Mouse (Mus musculus): Measurements from ENCODE around the gene 2310002L09Rik. TPM values are rescaled to one million over a fixed set of nuclear protein-coding genes. Genes with fewer than 3 reads are reported as not detected.
"Not testable (repeated sequence)": the region's sequence is repeated elsewhere in the genome, so short reads cannot be mapped to it uniquely, and the experiment has no call there.

2310002L09Rik gene
- polyA plus RNA-seq (2015; fragmentation: Nextera tagmentation; extraction: Ambion mirVana): not detected in 2 replicates

GRCm38 (mm10) chr4:73950375-73950896, at the start of gene 2310002L09Rik:
2310002L09Rik (minus strand) TSS chr4:73950846.
- no peak within 1 kb of the TSS for H3K27ac ChIP-seq (ENCODE audit: low read length)
- ATAC-seq: no peak
- H3K9me3 ChIP-seq (replicated peaks; ENCODE audit: control insufficient read depth, low read length, poor library complexity, severe bottlenecking): no peaks in the 10 kb centered on the region
- H3K9ac ChIP-seq (ENCODE audit: low read depth, low read length): no peak within 1 kb of the TSS
- no peaks in the 10 kb centered on the region for H3K36me3 ChIP-seq (ENCODE audit: control insufficient read depth, insufficient read depth, low read length)
- H3K4me2 ChIP-seq (ENCODE audit: low read length): no peak within 1 kb of the TSS
- no peaks in the 10 kb centered on the region for H3K27me3 ChIP-seq (ENCODE audit: control insufficient read depth, insufficient read depth, low read depth, low read length)
- no peak within 1 kb of the TSS for H3K4me3 ChIP-seq (ENCODE audit: low read depth, low read length)
- no peaks in the 10 kb centered on the region for H3K4me1 ChIP-seq (ENCODE audit: control insufficient read depth, insufficient read depth, low read length)
- 84% methylated on average over 8 of the region's 8 CpGs for WGBS

GRCm38 (mm10) chr4:73980454-73980853, 29.8 kb upstream of the 2310002L09Rik start:
- WGBS: 86% methylated on average over 3 of the region's 3 CpGs
- no peaks in the 10 kb centered on the region for H3K4me1 ChIP-seq (ENCODE audit: control insufficient read depth, insufficient read depth, low read length)
- no peak overlapping the region for H3K27ac ChIP-seq (ENCODE audit: low read length)
- no peak overlapping the region for H3K4me3 ChIP-seq (ENCODE audit: low read depth, low read length)
- H3K9me3 ChIP-seq (replicated peaks; ENCODE audit: control insufficient read depth, low read length, poor library complexity, severe bottlenecking): no peaks in the 10 kb centered on the region
- H3K27me3 ChIP-seq (ENCODE audit: control insufficient read depth, insufficient read depth, low read depth, low read length): no peaks in the 10 kb centered on the region
- no peak overlapping the region for H3K9ac ChIP-seq (ENCODE audit: low read depth, low read length)
- no peaks in the 10 kb centered on the region for H3K36me3 ChIP-seq (ENCODE audit: control insufficient read depth, insufficient read depth, low read length)
- no peak overlapping the region for H3K4me2 ChIP-seq (ENCODE audit: low read length)
- no peak for ATAC-seq

GRCm38 (mm10) chr4:73920660-73921059, 30.0 kb downstream of the 2310002L09Rik start, which contains the start of gene Gm11756:
Gm11756 (minus strand) TSS chr4:73920760.
- not testable (repeated sequence) for H3K4me2 ChIP-seq (ENCODE audit: low read length); H3K9me3 ChIP-seq (replicated peaks; ENCODE audit: control insufficient read depth, low read length, poor library complexity, severe bottlenecking); H3K4me3 ChIP-seq (ENCODE audit: low read depth, low read length); H3K36me3 ChIP-seq (ENCODE audit: control insufficient read depth, insufficient read depth, low read length); H3K4me1 ChIP-seq (ENCODE audit: control insufficient read depth, insufficient read depth, low read length); H3K27ac ChIP-seq (ENCODE audit: low read length); H3K9ac ChIP-seq (ENCODE audit: low read depth, low read length); H3K27me3 ChIP-seq (ENCODE audit: control insufficient read depth, insufficient read depth, low read depth, low read length); ATAC-seq
- WGBS: 84% methylated on average over 6 of the region's 6 CpGs

- no CpG with 5 or more reads among the region's 4 CpGs for WGBS
Measured at GRCm38 (mm10) chr4:73905853-73906252, 44.8 kb downstream of the 2310002L09Rik start, which contains the start of gene Gm13871. Gm13871 (minus strand) TSS chr4:73905953.

GRCm38 (mm10) chr4:73891012-73891411, 59.6 kb downstream of the 2310002L09Rik start, which contains the start of gene Gm11757:
Gm11757 (minus strand) TSS chr4:73891112.
- H3K4me3 ChIP-seq (ENCODE audit: low read depth, low read length); H3K27me3 ChIP-seq (ENCODE audit: control insufficient read depth, insufficient read depth, low read depth, low read length); H3K4me2 ChIP-seq (ENCODE audit: low read length); ATAC-seq; H3K27ac ChIP-seq (ENCODE audit: low read length); H3K9me3 ChIP-seq (replicated peaks; ENCODE audit: control insufficient read depth, low read length, poor library complexity, severe bottlenecking); H3K9ac ChIP-seq (ENCODE audit: low read depth, low read length); H3K4me1 ChIP-seq (ENCODE audit: control insufficient read depth, insufficient read depth, low read length); H3K36me3 ChIP-seq (ENCODE audit: control insufficient read depth, insufficient read depth, low read length): not testable (repeated sequence)
- WGBS: no CpG with 5 or more reads among the region's 4 CpGs

More at GRCm38 (mm10) chr4:73905853-73906252, 44.8 kb downstream of the 2310002L09Rik start, which contains the start of gene Gm13871:
- H3K27me3 ChIP-seq (ENCODE audit: control insufficient read depth, insufficient read depth, low read depth, low read length); H3K36me3 ChIP-seq (ENCODE audit: control insufficient read depth, insufficient read depth, low read length); H3K27ac ChIP-seq (ENCODE audit: low read length); H3K4me2 ChIP-seq (ENCODE audit: low read length); H3K4me3 ChIP-seq (ENCODE audit: low read depth, low read length); ATAC-seq; H3K9me3 ChIP-seq (replicated peaks; ENCODE audit: control insufficient read depth, low read length, poor library complexity, severe bottlenecking); H3K9ac ChIP-seq (ENCODE audit: low read depth, low read length); H3K4me1 ChIP-seq (ENCODE audit: control insufficient read depth, insufficient read depth, low read length): not testable (repeated sequence)

Other genes with a start within 250 kb of the 2310002L09Rik start
- 0.31 and 0.59 TPM in 2 replicates for gene Rasef, start 159.9 kb downstream of the 2310002L09Rik start, polyA plus RNA-seq (2015; fragmentation: Nextera tagmentation; extraction: Ambion mirVana)
- not detected in 2 replicates for gene Gm11758, start 74.6 kb downstream of the 2310002L09Rik start, polyA plus RNA-seq (2015; fragmentation: Nextera tagmentation; extraction: Ambion mirVana)
- not detected in 2 replicates for gene Gm11757, start 59.7 kb downstream of the 2310002L09Rik start, polyA plus RNA-seq (2015; fragmentation: Nextera tagmentation; extraction: Ambion mirVana)
- gene Gm13871, start 44.9 kb downstream of the 2310002L09Rik start, polyA plus RNA-seq (2015; fragmentation: Nextera tagmentation; extraction: Ambion mirVana): not detected in 2 replicates
- not detected in 2 replicates for gene Gm11756, start 30.1 kb downstream of the 2310002L09Rik start, polyA plus RNA-seq (2015; fragmentation: Nextera tagmentation; extraction: Ambion mirVana)
- 40.6 and 43.1 TPM in 2 replicates for gene Frmd3, start 62.6 kb upstream of the 2310002L09Rik start, polyA plus RNA-seq (2015; fragmentation: Nextera tagmentation; extraction: Ambion mirVana)

Data from midbrain, embryonic 16.5 days (tissue).